Mouse (Mus musculus) inflammation-experienced regulatory T-cells, adult 6 months (primary cell): Measurements from ENCODE around the gene Gast. TPM values are rescaled to one million over a fixed set of nuclear protein-coding genes. Genes with fewer than 3 reads are reported as not detected.
"Not testable (repeated sequence)": the region's sequence is repeated elsewhere in the genome, so short reads cannot be mapped to it uniquely, and the experiment has no call there.

Experiments
- ATAC-seq: one replicate; pipeline ENCODE4 v1.8.0; 2017
- polyA plus RNA-seq, 3 experiments: library from polyadenylated mRNA; unstranded; fragments of 100-300 nt; shearing (Covaris generic); gene quantifications; one replicate each; pipeline ENCODE4 v1.2.1; 2017

Gene Gast
- polyA plus RNA-seq, 3 experiments from 2014 or later: not detected

DNA sequence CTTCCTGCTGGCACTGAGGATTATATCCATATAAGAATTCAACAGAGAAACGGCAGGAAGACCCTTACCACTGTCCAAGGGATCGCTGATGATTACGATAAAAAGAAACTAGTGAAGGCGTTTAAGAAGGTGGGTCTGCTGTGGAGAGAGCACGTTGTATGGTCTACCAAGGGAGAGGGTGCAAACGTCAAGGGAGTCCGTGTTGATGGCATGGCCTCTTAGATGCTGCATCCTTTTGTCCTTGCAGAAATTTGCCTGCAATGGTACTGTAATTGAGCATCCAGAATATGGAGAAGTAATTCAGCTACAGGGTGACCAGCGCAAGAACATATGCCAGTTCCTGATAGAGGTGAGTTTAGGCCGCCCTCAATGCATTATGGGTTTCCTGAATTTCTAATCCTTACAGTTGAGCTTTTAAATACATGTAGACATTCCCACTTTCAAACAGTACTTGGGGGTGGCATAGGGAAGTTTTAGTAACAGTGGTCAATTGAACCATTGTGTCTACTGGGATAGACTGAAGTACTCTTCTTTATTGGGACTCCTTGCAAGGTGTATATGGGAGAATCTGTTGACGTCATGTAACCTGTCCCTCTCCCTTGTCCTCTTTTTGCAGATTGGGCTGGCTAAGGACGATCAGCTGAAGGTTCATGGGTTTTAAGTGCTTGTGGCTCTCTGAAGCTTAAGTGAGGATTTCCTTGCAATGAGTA is 13.4 kb upstream of the Gast start:
- ATAC-seq: not testable (repeated sequence)

DNA sequence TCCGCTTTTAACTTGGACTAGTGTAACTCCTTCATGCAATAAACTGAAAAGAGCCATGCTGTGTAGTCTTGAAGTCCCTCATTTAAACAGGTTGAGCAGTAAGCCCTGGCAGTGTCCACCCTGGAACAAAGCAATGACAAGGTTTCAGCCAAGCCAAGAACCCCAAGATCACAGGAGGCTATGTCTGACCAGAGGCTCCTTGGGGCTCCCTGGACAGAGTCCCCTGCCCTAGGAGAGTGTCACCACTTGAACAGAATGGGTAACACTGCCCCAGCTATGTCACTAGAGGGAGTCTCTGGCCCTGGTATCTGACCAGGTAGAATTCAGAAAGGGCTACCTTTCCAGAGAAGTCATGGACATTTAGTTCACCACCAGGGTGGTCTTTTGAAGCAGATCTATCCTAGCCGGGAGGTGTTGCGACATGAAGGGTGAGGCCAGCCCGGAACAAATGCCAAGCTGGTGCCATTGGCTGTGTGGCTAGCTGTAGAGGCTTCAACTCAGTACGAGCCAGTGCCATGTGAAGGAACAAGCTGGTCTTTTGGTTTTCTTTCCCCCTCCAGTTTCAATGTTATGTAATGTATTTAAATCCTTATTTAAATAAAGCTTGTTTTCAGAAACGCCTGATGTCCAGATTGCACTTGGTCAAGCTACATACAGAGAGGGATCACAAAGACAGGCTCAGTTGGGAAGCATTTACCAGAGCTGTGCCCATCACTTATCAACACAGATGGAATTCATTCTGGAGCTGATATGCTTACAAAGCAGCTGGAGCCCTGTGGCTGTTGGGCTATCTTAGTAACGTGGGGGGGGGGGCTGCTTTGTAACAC is 12.5 kb upstream of the Gast start:
- ATAC-seq: not testable (repeated sequence)

- no peak for ATAC-seq
Measured at GRCm38 (mm10) chr11:100322591-100323258, 11.5 kb upstream of the Gast start.

DNA sequence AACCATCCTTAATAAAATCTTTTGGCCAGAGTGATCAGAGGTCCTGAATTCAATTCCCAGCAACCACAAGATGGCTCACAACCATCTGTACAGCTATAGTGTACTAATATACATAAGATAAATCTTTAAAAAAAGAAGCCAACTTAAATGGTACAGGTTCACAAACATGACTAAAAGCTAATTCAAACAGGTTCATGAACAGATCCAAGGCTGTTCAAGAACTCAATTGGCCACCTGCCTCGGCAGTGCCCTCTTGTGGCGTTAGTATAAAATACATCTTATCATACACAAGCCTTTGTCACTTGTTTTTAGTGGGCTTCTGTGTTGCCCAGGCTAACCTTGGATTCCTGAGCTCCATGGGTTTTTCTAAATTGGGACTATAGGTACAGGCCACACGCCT is 10.6 kb upstream of the Gast start:
- peak; percentile 11 for ATAC-seq

GRCm38 (mm10) chr11:100325062-100325629 is 9.1 kb upstream of the Gast start:
- no peak for ATAC-seq

GRCm38 (mm10) chr11:100327316-100327715 is 6.9 kb upstream of the Gast start:
- ATAC-seq: no peak

DNA sequence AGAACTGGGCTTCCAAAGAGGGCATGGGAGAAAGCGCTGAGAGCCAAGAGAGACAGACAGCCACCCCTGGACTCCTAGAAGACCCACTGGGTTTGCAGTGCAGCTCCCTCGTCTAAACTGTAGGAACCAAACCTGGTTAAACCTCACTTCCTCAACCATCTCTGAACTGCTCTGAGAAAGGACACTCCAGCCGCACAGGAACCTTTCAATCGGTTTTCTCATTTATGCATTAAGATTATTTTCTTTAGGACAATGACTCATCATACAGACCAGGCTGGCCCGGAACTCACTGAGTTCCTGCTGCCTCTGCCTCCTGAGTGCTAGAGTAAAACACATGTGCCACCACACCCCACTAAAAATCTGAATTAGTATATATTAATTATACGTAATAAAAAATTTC is 6.4 kb upstream of the Gast start:
- no peak for ATAC-seq

DNA sequence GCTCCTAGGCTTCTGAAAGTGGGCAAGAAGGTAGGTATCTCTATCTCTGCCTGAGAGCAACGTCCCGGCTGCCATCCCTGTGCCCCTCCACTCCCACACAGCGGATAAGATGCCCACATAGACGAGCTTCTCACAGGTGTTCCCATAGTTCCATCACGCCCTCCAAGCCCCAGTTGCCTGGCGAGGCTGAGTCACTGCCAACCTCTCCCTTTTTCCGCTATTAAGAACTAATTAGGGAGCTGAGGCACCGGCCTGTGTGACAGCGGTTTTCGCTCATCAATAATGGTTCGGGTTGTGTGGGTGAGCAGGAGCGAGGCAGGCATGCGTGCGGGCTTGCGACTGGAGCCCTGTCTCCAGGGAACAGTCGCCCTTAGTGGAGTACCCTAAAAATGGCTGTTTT is 4.0 kb upstream of the Gast start:
- ATAC-seq: no peak

DNA sequence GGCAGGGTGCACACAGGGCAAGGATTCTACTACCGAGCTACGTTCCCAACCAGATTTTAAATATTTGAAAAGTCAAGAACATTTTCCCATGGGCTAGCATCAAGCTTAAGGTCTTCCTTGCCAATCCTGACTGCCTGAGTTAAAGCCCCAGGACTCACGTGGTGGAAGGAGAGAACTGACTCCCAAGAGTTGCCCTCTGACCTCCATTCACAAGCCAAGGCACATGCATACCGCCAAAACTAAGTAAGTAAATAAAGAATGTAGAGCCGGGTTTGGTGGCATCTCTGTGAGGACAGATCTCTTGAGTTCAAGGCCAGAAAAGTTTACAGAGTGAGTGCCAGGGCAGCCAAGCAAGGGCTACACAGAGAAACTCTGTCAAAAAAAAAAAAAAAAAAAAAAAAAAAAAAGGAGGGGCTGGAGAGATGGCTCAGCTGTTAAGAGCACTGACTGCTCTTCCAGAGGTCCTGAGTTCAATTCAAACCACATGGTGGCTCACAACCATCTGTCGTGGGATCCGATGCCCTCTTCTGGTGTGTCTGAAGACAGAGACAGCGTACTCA is 3.3 kb upstream of the Gast start:
- not testable (repeated sequence) for ATAC-seq

- ATAC-seq: no peak
Measured at GRCm38 (mm10) chr11:100332766-100333515, 1.3 kb upstream of the Gast start.

GRCm38 (mm10) chr11:100335731-100336130 is 1.5 kb downstream of the Gast start:
- no peak for ATAC-seq

DNA sequence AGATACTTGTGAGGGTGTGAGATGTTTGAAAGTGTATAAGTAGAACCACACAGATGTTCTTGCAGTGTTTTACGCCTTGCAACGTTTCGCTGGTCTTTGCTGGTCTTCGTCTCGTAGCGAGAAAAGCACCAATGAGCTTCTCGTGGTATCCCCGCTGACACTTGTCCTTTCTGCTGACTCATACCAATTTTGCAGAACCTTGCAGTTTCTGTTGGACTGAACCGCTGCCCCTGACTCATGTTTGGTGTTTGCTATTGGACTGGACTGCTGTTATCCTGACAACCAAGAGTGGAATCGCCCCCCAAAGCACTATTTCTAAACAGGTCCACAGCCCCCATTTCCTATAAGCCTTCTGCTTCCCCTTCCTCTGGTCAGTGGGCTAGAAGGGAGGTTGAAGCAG is 10.1 kb downstream of the Gast start:
- ATAC-seq: no peak

- ATAC-seq: no peak
Measured at GRCm38 (mm10) chr11:100352076-100352857, 18.1 kb downstream of the Gast start.

DNA sequence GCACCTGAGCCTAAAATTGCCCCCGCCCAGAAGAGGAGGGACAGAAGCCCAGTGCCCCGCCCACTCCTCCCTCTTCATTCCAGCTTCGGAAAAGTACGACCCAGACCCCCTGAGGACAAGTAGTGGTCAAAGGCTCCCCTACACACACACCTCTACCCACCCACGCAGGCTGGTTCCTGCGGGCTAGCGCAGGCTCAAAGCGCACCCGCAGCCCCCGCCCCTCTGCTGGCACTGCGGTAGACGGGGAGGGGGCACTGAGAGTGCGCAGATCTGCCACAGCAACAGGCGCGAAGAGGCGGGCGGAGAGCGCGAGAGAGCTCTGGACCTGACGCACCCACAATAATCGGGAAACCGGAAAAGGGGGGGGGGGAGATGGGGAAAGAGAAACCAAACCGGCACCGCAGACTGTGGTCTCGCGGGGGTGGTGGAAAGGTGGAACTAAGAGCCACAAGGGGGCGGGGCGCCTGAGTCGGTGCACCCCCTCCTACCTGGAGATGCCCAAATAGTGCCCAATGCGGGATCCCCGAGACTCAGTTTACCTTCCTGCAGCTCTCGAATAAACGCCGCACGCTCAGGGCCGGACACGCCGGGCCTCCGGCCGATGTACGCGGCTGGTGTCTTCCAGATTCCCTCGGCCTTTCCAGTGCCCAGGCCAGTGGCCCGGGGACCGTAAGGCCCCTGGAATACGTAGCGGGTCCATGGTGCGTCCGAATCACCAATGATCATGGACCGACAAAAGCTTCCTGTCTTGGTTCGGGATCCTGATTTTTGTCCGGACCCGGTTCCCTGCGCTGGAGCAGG is 21.1 kb downstream of the Gast start:
- ATAC-seq: peak; percentile 78

DNA sequence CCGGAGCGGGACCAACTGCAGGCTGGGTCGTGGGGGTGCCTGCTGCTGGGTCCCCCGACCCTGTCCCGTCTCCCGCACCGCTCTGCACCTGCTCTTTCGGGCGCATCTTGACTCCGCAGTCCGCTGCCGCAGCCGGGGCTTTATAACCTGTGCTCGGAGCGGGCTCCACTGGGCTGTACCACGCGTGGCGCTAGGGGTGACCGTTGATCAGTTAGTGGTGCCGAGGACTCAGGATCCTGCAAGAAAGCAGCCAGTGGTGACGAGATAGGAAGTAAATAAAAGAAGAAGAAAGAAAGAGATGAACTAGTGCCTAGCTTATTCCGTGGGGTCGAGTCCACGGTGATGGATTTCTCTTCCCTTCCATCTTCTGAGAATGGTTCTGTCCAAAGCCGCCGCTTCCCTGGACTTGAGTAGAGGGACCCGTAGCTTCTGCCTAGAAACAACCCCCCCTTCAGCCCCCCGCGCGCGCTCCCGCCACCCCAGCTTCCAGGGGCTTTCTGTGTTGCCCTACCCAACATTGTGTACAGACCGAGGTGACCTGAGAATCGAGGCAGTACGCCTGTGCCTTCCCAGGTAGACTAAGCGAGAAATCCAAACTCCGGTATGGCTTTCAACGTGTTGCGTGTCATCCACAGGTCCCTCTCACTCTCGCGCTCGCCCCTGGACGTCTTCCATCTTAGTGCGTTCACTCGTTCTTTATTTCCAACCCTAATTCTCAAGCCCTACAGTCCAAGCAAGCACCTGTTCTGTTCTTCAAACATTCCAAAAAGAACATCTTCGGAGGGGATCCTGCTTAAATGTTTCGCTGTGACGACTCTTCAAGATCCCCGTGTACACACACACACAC is 22.0 kb downstream of the Gast start, which contains the start of gene Hap1:
Hap1 (minus strand) TSS at position 157 of the 847 bp plus-strand sequence.
- ATAC-seq: peak; percentile 35

DNA sequence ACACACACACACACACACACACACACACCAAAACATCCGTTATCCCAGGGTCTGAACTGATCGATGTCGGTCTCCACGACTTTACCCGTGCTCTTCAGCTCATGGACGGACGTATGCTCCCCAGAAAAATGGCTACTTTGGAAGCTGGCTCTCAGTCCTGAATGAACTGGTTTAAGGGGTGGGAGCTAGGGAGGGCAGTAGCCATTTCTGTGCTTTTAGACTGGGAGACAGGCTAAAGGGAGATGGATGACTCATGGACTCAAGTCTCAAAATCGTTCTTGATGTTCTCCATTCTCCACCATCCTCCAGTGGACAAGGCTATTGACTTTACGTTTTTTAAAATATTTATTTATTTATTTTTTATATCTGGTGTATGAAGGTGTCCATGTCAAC is 22.6 kb downstream of the Gast start:
- no peak for ATAC-seq

GRCm38 (mm10) chr11:100357408-100357807 is 23.2 kb downstream of the Gast start:
- no peak for ATAC-seq

DNA sequence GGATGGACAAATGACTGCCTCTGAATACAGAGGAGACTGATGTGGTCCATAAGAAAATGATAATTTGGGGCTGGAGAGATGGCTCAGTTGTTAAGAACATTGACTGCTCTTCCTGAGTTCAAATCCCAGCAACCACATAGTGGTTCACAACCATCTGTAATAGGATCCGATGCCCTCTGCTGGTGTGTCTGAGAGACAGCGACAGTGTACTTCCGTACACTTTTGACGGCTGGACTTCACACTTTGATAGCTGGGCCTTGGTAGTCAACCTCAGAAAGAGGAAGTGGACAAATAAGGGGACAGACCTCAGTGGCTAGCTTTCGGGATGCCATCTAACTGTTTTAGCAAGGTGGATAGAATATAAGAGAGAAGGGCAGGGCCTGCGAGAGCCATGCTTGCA is 26.0 kb downstream of the Gast start:
- ATAC-seq: no peak

GRCm38 (mm10) chr11:100361059-100361458 is 26.9 kb downstream of the Gast start:
- not testable (repeated sequence) for ATAC-seq
